Mouse (Mus musculus) gastrocnemius, adult 18-20 months (tissue): ENCODE measurements around the gene Emilin2. TPM values are rescaled to one million over a fixed set of nuclear protein-coding genes. Genes with fewer than 3 reads are reported as not detected.
A peak's percentile ranks its signal among the peaks of the same experiment; 100 is the strongest.
"Not testable (repeated sequence)": the region's sequence is repeated elsewhere in the genome, so short reads cannot be mapped to it uniquely, and the experiment has no call there.

Experiments used
- DNase-seq: peaks from one replicate; pipeline ENCODE4 v3.0.0; 2021; ENCODE audit warnings: low spot score
- long read RNA-seq, 2 experiments: library from polyadenylated mRNA; stranded (forward); transcript quantifications; one replicate each; pipeline ENCODE4 v2.0.0; 2021
- total RNA-seq, 2 experiments: library from RNA; stranded (reverse); gene quantifications; 2 replicates each; pipeline ENCODE4 v1.2.3; 2021

Emilin2 gene
- total RNA-seq, result 1 to 10 TPM; 4.4 to 5.0 TPM
- long read RNA-seq, experiment 1, transcript Emilin2-203 (8 exons, 3,939 nt), result major isoform, 5 of 7 reads
- long read RNA-seq, experiment 1, partial matches to known transcripts, result 1 of 7 reads
- long read RNA-seq, experiment 1, other reads (novel, unspliced or antisense), result 0 of 7 reads
- long read RNA-seq, experiment 2, partial matches to known transcripts, result 2 of 5 reads
- long read RNA-seq, experiment 2, other reads (novel, unspliced or antisense), result 0 of 5 reads

GRCm38 (mm10) chr17:71311340-71312171 is at the start of gene Emilin2:
TSS of gene Emilin2 (minus strand) at chr17:71311978.
- peak; percentile 68 for DNase-seq

- no peak for DNase-seq
Observed at GRCm38 (mm10) chr17:71355526-71355925, 43.7 kb upstream of the Emilin2 start.

GRCm38 (mm10) chr17:71354205-71354604 is 42.4 kb upstream of the Emilin2 start:
- DNase-seq, result no peak

- DNase-seq, result no peak
Observed at GRCm38 (mm10) chr17:71348188-71348587, 36.4 kb upstream of the Emilin2 start.

- DNase-seq, result no peak
Observed at GRCm38 (mm10) chr17:71342006-71342405, 30.2 kb upstream of the Emilin2 start.

GRCm38 (mm10) chr17:71338627-71339026 is 26.8 kb upstream of the Emilin2 start:
- DNase-seq, result no peak

- DNase-seq, result no peak
Observed at GRCm38 (mm10) chr17:71337546-71337945, 25.8 kb upstream of the Emilin2 start.

- no peak for DNase-seq
Observed at GRCm38 (mm10) chr17:71336421-71336820, 24.6 kb upstream of the Emilin2 start.

GRCm38 (mm10) chr17:71332298-71332697 is 20.5 kb upstream of the Emilin2 start:
- DNase-seq, result no peak

- DNase-seq, result not testable (repeated sequence)
Observed at GRCm38 (mm10) chr17:71320731-71321130, 9.0 kb upstream of the Emilin2 start.

GRCm38 (mm10) chr17:71319361-71319760 is 7.6 kb upstream of the Emilin2 start:
- no peak for DNase-seq

GRCm38 (mm10) chr17:71317571-71317970 is 5.8 kb upstream of the Emilin2 start:
- DNase-seq, result no peak

GRCm38 (mm10) chr17:71314315-71314714 is 2.5 kb upstream of the Emilin2 start:
- no peak for DNase-seq

GRCm38 (mm10) chr17:71310486-71311339 is 1.1 kb downstream of the Emilin2 start:
- peak; percentile 57 for DNase-seq

GRCm38 (mm10) chr17:71309711-71310485 is 1.9 kb downstream of the Emilin2 start:
- no peak for DNase-seq

GRCm38 (mm10) chr17:71309141-71309540 is 2.6 kb downstream of the Emilin2 start:
- no peak for DNase-seq

GRCm38 (mm10) chr17:71308296-71308695 is 3.5 kb downstream of the Emilin2 start:
- no peak for DNase-seq

- no peak for DNase-seq
Observed at GRCm38 (mm10) chr17:71307251-71307790, 4.5 kb downstream of the Emilin2 start.

- no peak for DNase-seq
Observed at GRCm38 (mm10) chr17:71306716-71307115, 5.1 kb downstream of the Emilin2 start.

- DNase-seq, result no peak
Observed at GRCm38 (mm10) chr17:71306091-71306490, 5.7 kb downstream of the Emilin2 start.

GRCm38 (mm10) chr17:71303444-71303843 is 8.3 kb downstream of the Emilin2 start:
- no peak for DNase-seq
